Mouse (Mus musculus) cortical plate, adult 2 months (tissue): ENCODE measurements around the gene Sufu. TPM values are rescaled to one million over a fixed set of nuclear protein-coding genes. Genes with fewer than 3 reads are reported as not detected.
A peak's percentile ranks its signal among the peaks of the same experiment; 100 is the strongest.

Experiments
- H3K27ac ChIP-seq: fragments of 200-500 bp; 2 replicates; pipeline ENCODE4 v1.5.1; 2012; ENCODE audit warnings: low read length, control low read depth, inconsistent platforms; ENCODE audit not compliant: insufficient read depth
- H3K4me1 ChIP-seq: fragments of 200-500 bp; 2 replicates; pipeline ENCODE4 v1.6.1; 2011; ENCODE audit warnings: low read length; ENCODE audit not compliant: control insufficient read depth, insufficient read depth
- H3K4me3 ChIP-seq: fragments of 200-500 bp; 2 replicates; pipeline ENCODE4 v1.5.1; 2011; ENCODE audit warnings: mild to moderate bottlenecking, low read length, control low read depth; ENCODE audit not compliant: insufficient read depth
- CTCF ChIP-seq: fragments of 200-500 bp; IDR thresholded peaks from 2 replicates; pipeline ENCODE4 v1.5.1; 2011; ENCODE audit warnings: mild to moderate bottlenecking, control low read depth, low read length; ENCODE audit not compliant: insufficient read depth; ENCODE audit errors: extremely low read depth
- POLR2A ChIP-seq: fragments of 200-500 bp; IDR thresholded peaks from 2 replicates; pipeline ENCODE4 v1.6.1; 2011; ENCODE audit warnings: mild to moderate bottlenecking, low read length, control low read depth; ENCODE audit not compliant: insufficient read depth; ENCODE audit errors: extremely low read depth
- polyA plus RNA-seq: library from polyadenylated mRNA; depleted of rRNA; stranded (reverse); fragments of >200 nt; gene quantifications from 2 replicates; pipeline ENCODE4 v1.2.3, GENCODE M21; 2012; rRNA removed

The Sufu gene
- 9.5 and 10.0 TPM in 2 replicates for polyA plus RNA-seq

GRCm38 (mm10) chr19:46396686-46397435, at the start of gene Sufu:
TSS of gene Sufu (plus strand) at chr19:46396896.
- Histone ChIP-seq H3K4me1 (peaks cover 7% of the 10 kb centered on the region; the same call in 1 of the 2 replicates), H3K27ac (no peak within 1 kb of the TSS; the same call in 1 of the 2 replicates), H3K4me3 (peak within 1 kb of the TSS; percentile 90)
- TF ChIP-seq POLR2A = peak; percentile 84
- peak; percentile 85 for TF ChIP-seq CTCF

- Histone ChIP-seq H3K4me1 (peaks cover 5% of the 10 kb centered on the region; the same call in 1 of the 2 replicates), H3K4me3 (no peak overlapping the region), H3K27ac (no peak overlapping the region)
- TF ChIP-seq CTCF (no peak), POLR2A (no peak)
These were observed 49.5 kb upstream of the Sufu start for GRCm38 (mm10) chr19:46347146-46347545.

- TF ChIP-seq POLR2A (no peak), CTCF (no peak)
- Histone ChIP-seq H3K4me1 (peaks cover 5% of the 10 kb centered on the region; the same call in 1 of the 2 replicates), H3K27ac (peak overlapping the region; percentile 96), H3K4me3 (peak overlapping the region; percentile 85)
These were observed 48.6 kb upstream of the Sufu start for GRCm38 (mm10) chr19:46347936-46348668.

- peak overlapping the region; percentile 96 for H3K27ac ChIP-seq
- peak overlapping the region; percentile 85 for H3K4me3 ChIP-seq
- TF ChIP-seq CTCF (no peak), POLR2A (peak; percentile 77)
- peaks cover 5% of the 10 kb centered on the region; the same call in 1 of the 2 replicates for H3K4me1 ChIP-seq
These were observed 47.8 kb upstream of the Sufu start for GRCm38 (mm10) chr19:46348761-46349458.

GRCm38 (mm10) chr19:46349550-46349949, 47.1 kb upstream of the Sufu start:
- Histone ChIP-seq H3K27ac (no peak overlapping the region), H3K4me3 (peak overlapping the region; percentile 85), H3K4me1 (peaks cover 5% of the 10 kb centered on the region; the same call in 1 of the 2 replicates)
- no peak for TF ChIP-seq CTCF
- no peak for TF ChIP-seq POLR2A

GRCm38 (mm10) chr19:46350168-46350932, 46.3 kb upstream of the Sufu start, which contains the start of gene 2310034G01Rik:
TSS of gene 2310034G01Rik (minus strand) at chr19:46350302.
- peaks cover 5% of the 10 kb centered on the region; the same call in 1 of the 2 replicates for H3K4me1 ChIP-seq
- TF ChIP-seq CTCF (no peak), POLR2A (no peak)

GRCm38 (mm10) chr19:46356701-46357138, 40.0 kb upstream of the Sufu start:
- peak overlapping the region; percentile 67 for H3K4me3 ChIP-seq
- H3K27ac ChIP-seq = peak overlapping the region; percentile 61; the same call in 1 of the 2 replicates
- TF ChIP-seq CTCF = no peak
- TF ChIP-seq POLR2A = peak; percentile 78
- no peaks in the 10 kb centered on the region for H3K4me1 ChIP-seq

More at GRCm38 (mm10) chr19:46350168-46350932, 46.3 kb upstream of the Sufu start, which contains the start of gene 2310034G01Rik:
- Histone ChIP-seq H3K27ac (peak within 1 kb of the TSS; percentile 61; the same call in 1 of the 2 replicates), H3K4me3 (peak within 1 kb of the TSS; percentile 85)

GRCm38 (mm10) chr19:46357344-46358280, 39.1 kb upstream of the Sufu start:
- TF ChIP-seq CTCF = no peak
- TF ChIP-seq POLR2A = no peak
- H3K4me1 ChIP-seq = no peaks in the 10 kb centered on the region
- H3K27ac ChIP-seq = no peak overlapping the region
- peak overlapping the region; percentile 67 for H3K4me3 ChIP-seq
